Mouse (Mus musculus): ENCODE results near the gene Prkaa2. TPM values are rescaled to one million over a fixed set of nuclear protein-coding genes. Genes with fewer than 3 reads are reported as not detected.
"Not testable (repeated sequence)": the region's sequence is repeated elsewhere in the genome, so short reads cannot be mapped to it uniquely, and the experiment has no call there.

Prkaa2 gene
- polyA plus RNA-seq, 1 experiment from 2014 or later, result 0.52 TPM

DNA sequence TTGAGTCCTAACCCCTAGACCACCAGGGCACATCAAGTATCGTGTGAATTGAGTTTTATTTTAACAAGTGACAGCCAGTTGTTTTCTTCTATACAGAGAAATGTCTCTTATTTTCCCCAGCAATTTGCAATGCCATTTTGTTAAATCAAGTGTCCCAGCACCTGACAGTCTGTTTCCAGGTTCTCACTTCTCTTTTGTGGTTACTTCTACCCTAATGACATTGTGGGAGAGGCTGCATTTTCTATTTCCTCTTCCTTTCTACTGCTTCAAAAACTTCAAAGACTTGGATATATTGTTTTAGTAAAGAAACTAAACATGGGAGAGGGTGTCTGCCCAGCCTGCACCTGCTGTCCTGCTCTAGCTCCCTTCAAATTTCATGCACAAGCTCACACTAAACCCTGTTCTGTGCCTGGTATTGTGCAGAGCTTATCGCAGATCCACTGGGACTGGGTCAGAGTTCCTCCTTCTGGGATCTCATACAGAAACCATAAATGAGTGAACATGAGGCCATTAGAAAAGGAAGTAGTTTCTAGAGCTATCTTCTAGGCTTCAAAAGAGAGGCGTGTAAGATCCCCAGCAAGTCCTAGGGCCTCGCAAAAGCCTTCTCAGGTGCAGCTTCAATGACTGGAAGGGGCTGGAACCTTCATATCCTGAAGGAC lies 102.2 kb downstream of the Prkaa2 start:
- no peak for ATAC-seq (ENCODE audit: insufficient read depth)
- H3K27ac ChIP-seq (replicated peaks), result no peak overlapping the region

DNA sequence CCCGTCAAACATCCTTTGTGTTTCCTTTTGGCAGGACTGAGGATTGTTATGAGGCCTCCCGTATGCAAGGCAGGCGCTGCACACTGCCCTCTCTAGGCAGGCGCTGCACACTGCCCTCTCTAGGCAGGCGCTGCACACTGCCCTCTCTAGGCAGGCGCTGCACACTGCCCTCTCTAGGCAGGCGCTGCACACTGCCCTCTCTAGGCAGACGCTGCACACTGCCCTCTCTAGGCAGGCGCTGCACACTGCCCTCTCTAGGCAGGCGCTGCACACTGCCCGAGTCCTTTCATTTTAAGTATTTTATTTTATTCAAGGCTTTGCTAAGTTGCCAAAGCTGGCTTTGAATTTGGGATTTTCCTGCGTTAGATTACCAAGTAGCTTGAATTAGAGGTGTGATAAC lies 105.0 kb downstream of the Prkaa2 start:
- H3K9me3 ChIP-seq (replicated peaks); H3K36me3 ChIP-seq (replicated peaks); H3K9ac ChIP-seq; ATAC-seq (ENCODE audit: insufficient read depth); H3K4me2 ChIP-seq; H3K4me1 ChIP-seq (replicated peaks); H3K27me3 ChIP-seq; H3K27ac ChIP-seq (replicated peaks); H3K4me3 ChIP-seq (replicated peaks): not testable (repeated sequence)
- 66% methylated on average over 12 of the region's 12 CpGs for WGBS (ENCODE audit: insufficient replicate concordance)

More for the DNA sequence above, 102.2 kb downstream of the Prkaa2 start:
- Histone ChIP-seq H3K4me2 (no peak overlapping the region), H3K4me3 (replicated peaks) (no peak overlapping the region), H3K36me3 (replicated peaks) (no peaks in the 10 kb centered on the region), H3K4me1 (replicated peaks) (no peaks in the 10 kb centered on the region), H3K9ac (no peak overlapping the region), H3K9me3 (replicated peaks) (no peaks in the 10 kb centered on the region), H3K27me3 (no peaks in the 10 kb centered on the region)
- 33% methylated on average over 4 of the region's 4 CpGs for WGBS (ENCODE audit: insufficient replicate concordance)

DNA sequence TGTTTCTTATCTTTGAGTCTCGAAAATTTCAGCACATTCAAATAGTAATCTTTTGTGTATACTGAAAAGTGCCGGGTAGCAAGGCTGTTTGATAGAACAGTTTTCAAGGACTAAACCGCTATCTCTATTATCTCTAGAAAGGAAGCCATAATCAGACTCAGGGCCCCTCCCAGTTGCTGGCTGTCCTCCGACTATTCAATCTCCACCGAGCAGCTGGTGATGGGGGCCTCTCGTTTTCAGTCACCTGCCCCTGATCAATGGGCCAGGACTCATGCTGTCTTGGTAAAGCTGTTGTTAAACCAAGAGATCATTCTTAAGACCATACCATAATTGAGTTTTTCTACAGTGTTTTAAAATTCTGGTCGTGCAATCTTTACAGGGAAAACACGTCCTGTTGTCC lies 105.6 kb downstream of the Prkaa2 start:
- H3K4me1 ChIP-seq (replicated peaks), result no peaks in the 10 kb centered on the region
- H3K27ac ChIP-seq (replicated peaks), result no peak overlapping the region
- no peak for ATAC-seq (ENCODE audit: insufficient read depth)
- H3K4me3 ChIP-seq (replicated peaks), result no peak overlapping the region
- no peak overlapping the region for H3K9ac ChIP-seq
- no peak overlapping the region for H3K4me2 ChIP-seq
- no peaks in the 10 kb centered on the region for H3K27me3 ChIP-seq
- no peaks in the 10 kb centered on the region for H3K36me3 ChIP-seq (replicated peaks)
- WGBS (ENCODE audit: insufficient replicate concordance), result 39% methylated on average over 8 of the region's 8 CpGs
- H3K9me3 ChIP-seq (replicated peaks), result no peaks in the 10 kb centered on the region

DNA sequence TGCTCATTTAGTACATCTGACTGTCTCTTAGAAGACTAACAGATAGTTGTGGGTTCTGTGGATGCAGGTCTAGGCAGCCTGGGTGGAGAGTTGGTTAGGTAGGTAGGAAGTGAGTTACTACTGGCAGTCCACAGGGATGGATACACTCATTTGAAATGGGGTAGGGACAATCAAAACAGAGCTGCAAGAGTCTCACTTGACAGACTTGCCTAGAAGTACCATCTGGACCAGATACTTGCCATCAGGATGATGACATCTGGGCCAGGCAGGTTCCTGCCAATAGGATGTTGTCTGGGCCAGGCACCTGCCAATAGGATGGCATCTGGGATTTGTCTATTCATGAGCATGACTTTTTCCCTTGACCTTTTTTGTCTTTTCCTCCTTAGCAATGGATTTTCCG lies 108.0 kb downstream of the Prkaa2 start:
- no peaks in the 10 kb centered on the region for H3K27me3 ChIP-seq
- no peak for ATAC-seq (ENCODE audit: insufficient read depth)
- no peak overlapping the region for H3K4me3 ChIP-seq (replicated peaks)
- no peaks in the 10 kb centered on the region for H3K4me1 ChIP-seq (replicated peaks)
- no peak overlapping the region for H3K4me2 ChIP-seq
- WGBS (ENCODE audit: insufficient replicate concordance), result 46% methylated on average over 1 of the region's 1 CpGs
- no peaks in the 10 kb centered on the region for H3K36me3 ChIP-seq (replicated peaks)
- no peak overlapping the region for H3K9ac ChIP-seq
- H3K27ac ChIP-seq (replicated peaks), result no peak overlapping the region
- no peaks in the 10 kb centered on the region for H3K9me3 ChIP-seq (replicated peaks)

DNA sequence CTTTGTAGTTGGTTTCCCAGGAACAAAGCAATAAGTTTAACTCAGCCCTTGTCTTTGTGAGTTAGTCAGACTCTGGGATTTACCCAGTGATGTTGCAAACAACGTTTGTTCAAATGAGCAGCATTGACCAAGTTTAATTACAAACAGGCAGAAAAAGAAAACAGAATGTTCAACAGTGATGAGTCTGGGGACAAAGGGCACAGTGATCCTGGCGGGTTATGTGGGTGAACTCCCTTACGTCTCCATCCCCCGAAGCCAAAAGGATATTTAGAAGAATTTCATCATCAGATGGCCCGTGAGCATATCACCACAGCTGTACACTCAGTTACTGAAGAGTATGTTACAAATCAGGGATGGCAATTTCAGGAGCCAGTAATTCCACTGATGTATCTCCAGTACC lies 110.0 kb downstream of the Prkaa2 start:
- Histone ChIP-seq H3K4me1 (replicated peaks) (no peaks in the 10 kb centered on the region), H3K9ac (no peak overlapping the region), H3K4me2 (no peak overlapping the region), H3K9me3 (replicated peaks) (no peaks in the 10 kb centered on the region), H3K27me3 (no peaks in the 10 kb centered on the region), H3K4me3 (replicated peaks) (no peak overlapping the region), H3K36me3 (replicated peaks) (no peaks in the 10 kb centered on the region), H3K27ac (replicated peaks) (no peak overlapping the region)
- 55% methylated on average over 5 of the region's 5 CpGs for WGBS (ENCODE audit: insufficient replicate concordance)
- no peak for ATAC-seq (ENCODE audit: insufficient read depth)

DNA sequence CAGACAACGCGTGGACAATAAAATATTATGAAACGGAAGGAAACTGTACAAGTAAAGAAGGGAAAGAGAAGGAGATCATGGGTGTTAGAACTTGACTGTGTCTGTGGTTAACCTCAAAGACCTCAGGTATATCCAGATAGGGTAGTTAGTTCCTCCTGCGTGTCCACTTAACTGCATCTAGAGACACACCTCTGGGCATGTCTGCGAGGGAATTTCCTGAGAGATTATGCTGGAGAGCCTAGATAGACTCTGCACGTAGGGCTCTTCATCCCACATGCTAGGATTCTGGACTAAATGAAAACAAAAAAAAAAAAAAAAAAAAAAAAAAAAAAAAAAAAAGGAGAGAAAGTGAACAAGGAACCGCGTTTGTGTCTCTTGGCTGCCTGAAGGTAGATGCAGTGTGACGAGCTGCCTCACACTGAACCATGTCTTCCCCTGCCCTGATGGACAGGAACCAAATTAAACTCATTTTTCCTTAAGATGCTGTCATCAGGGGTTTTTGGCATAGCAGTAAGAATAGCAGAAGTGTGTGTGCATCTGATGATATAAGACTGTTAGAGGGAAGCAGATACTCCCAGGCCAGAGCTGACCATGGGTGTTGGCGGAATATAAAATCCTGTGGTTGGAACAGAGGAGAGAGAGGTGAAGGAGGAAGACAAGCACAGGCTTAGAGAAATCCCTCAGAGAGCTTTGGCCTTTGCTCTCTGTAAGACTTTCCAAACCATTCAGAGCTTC lies 116.4 kb downstream of the Prkaa2 start:
- Histone ChIP-seq H3K9me3 (replicated peaks) (no peaks in the 10 kb centered on the region), H3K4me3 (replicated peaks) (no peak overlapping the region), H3K27me3 (no peaks in the 10 kb centered on the region), H3K4me1 (replicated peaks) (no peaks in the 10 kb centered on the region), H3K9ac (no peak overlapping the region), H3K27ac (replicated peaks) (no peak overlapping the region), H3K36me3 (replicated peaks) (no peaks in the 10 kb centered on the region), H3K4me2 (no peak overlapping the region)
- WGBS (ENCODE audit: insufficient replicate concordance), result 14% methylated on average over 10 of the region's 10 CpGs
- no peak for ATAC-seq (ENCODE audit: insufficient read depth)

DNA sequence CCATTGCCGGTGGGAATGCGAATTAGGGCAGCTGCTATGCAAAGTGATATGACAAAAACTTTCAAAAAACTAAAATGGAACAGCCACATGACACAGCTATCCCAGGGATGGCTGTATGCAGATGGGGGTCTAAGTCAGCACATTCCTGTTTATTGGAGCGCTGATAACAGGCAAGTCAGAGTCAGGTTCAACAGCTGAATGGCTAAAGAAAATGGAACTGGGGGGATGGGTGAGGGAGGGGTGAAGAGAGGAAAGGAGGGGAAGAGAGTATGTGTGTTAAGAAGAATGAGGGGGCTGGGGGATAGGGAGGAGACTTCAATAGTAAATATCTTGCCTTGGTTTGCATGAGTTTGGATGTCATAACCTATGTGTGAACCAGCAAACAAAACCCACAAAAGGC lies 117.4 kb downstream of the Prkaa2 start:
- Histone ChIP-seq H3K4me3 (replicated peaks) (no peak overlapping the region), H3K4me1 (replicated peaks) (no peaks in the 10 kb centered on the region), H3K27ac (replicated peaks) (no peak overlapping the region), H3K4me2 (no peak overlapping the region), H3K9ac (no peak overlapping the region), H3K27me3 (no peaks in the 10 kb centered on the region), H3K9me3 (replicated peaks) (no peaks in the 10 kb centered on the region), H3K36me3 (replicated peaks) (no peaks in the 10 kb centered on the region)
- 68% methylated on average over 3 of the region's 3 CpGs for WGBS (ENCODE audit: insufficient replicate concordance)
- ATAC-seq (ENCODE audit: insufficient read depth), result no peak

DNA sequence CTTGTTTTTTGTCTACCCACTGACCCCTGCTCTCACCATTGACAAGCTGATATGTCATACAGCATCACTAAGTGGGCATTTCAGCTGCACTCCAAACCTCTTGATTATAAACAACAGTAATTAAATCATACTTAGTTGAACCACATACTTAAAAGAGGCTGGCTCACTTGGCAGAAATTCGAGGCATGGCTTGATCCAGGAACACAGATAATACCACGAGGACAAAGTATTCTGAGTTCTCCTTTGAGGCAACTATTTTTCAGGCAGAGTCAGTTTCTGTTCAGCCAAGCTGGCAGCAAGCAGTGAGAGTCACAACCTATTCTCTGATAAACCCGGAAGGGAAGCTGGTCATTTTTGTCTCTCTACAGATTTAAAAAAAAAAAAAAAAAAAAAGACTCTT lies 119.0 kb downstream of the Prkaa2 start:
- ATAC-seq (ENCODE audit: insufficient read depth), result no peak
- 44% methylated on average over 3 of the region's 3 CpGs for WGBS (ENCODE audit: insufficient replicate concordance)
- Histone ChIP-seq H3K4me3 (replicated peaks) (no peak overlapping the region), H3K27ac (replicated peaks) (no peak overlapping the region), H3K27me3 (no peaks in the 10 kb centered on the region), H3K9me3 (replicated peaks) (no peaks in the 10 kb centered on the region), H3K9ac (no peak overlapping the region), H3K4me1 (replicated peaks) (no peaks in the 10 kb centered on the region), H3K36me3 (replicated peaks) (no peaks in the 10 kb centered on the region), H3K4me2 (no peak overlapping the region)

DNA sequence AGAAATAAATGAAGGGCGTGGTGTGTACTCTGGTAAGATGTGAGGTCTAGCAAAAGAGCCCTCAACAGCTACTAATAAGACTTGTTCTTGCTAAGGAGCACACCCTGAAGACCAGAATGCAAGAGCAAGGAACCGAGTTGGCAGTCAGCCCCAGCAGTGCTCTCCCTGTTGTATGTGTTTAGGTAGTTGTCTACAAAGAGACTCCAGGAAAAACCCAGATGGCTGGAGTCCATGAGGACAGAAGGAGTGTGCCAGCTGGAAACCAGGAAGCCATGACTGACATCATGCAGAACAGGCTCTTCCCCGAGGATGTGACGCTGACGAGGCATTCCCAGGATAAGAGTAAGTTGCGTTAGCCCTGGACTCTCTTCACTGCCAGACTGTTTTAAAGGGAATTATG lies 119.7 kb downstream of the Prkaa2 start:
- Histone ChIP-seq H3K27me3 (no peaks in the 10 kb centered on the region), H3K9me3 (replicated peaks) (no peaks in the 10 kb centered on the region), H3K27ac (replicated peaks) (no peak overlapping the region), H3K4me1 (replicated peaks) (no peaks in the 10 kb centered on the region), H3K4me2 (no peak overlapping the region), H3K36me3 (replicated peaks) (no peaks in the 10 kb centered on the region), H3K4me3 (replicated peaks) (no peak overlapping the region), H3K9ac (no peak overlapping the region)
- no peak for ATAC-seq (ENCODE audit: insufficient read depth)
- 64% methylated on average over 6 of the region's 6 CpGs for WGBS (ENCODE audit: insufficient replicate concordance)

DNA sequence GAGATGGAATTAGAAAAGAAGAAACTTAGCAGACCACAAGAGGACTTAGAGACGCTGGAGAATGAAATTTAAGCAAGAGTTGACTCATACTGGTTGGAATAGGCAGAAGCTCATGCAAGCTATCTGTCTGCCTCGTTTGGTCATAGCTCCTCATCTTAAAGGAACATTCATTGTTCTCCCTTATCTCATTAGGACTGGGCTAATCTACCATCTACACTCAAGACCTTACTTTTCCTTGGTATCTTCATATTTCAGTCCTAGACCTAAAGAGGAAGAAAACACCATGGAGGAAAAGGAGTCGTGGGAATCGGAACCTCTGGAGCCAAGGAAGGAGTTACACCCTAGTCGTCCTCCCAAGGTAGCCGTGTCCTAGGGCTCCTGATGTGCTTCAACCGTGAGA lies 121.0 kb downstream of the Prkaa2 start:
- WGBS (ENCODE audit: insufficient replicate concordance), result 60% methylated on average over 7 of the region's 7 CpGs
- Histone ChIP-seq H3K4me2 (no peak overlapping the region), H3K9ac (no peak overlapping the region), H3K9me3 (replicated peaks) (no peaks in the 10 kb centered on the region), H3K27me3 (no peaks in the 10 kb centered on the region), H3K27ac (replicated peaks) (no peak overlapping the region), H3K4me1 (replicated peaks) (no peaks in the 10 kb centered on the region), H3K36me3 (replicated peaks) (no peaks in the 10 kb centered on the region), H3K4me3 (replicated peaks) (no peak overlapping the region)
- ATAC-seq (ENCODE audit: insufficient read depth), result no peak

DNA sequence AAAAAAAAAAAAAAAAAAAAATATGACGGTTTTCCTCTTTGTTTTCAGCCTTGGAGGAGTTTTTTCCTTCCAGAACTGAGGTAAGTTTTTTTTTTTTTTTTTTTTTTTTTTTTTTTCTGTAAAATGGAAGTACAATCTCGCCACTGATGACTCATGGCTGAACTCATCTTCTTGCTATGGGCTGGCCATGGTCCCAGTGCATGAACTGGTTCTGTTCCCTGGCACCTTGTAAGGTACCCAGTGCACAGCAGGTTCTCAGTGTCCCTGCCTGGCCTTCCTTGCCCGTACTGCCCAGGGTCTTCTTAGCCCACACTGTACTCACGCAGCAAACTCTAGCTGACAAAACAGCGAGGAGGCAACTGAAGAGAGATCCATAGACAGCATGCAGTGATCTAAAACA lies 121.6 kb downstream of the Prkaa2 start:
- no peak overlapping the region for H3K4me2 ChIP-seq
- H3K9ac ChIP-seq, result no peak overlapping the region
- H3K36me3 ChIP-seq (replicated peaks), result no peaks in the 10 kb centered on the region
- no peaks in the 10 kb centered on the region for H3K27me3 ChIP-seq
- no peaks in the 10 kb centered on the region for H3K9me3 ChIP-seq (replicated peaks)
- 58% methylated on average over 5 of the region's 5 CpGs for WGBS (ENCODE audit: insufficient replicate concordance)
- H3K27ac ChIP-seq (replicated peaks), result no peak overlapping the region
- H3K4me1 ChIP-seq (replicated peaks), result no peaks in the 10 kb centered on the region
- no peak for ATAC-seq (ENCODE audit: insufficient read depth)
- H3K4me3 ChIP-seq (replicated peaks), result no peak overlapping the region

DNA sequence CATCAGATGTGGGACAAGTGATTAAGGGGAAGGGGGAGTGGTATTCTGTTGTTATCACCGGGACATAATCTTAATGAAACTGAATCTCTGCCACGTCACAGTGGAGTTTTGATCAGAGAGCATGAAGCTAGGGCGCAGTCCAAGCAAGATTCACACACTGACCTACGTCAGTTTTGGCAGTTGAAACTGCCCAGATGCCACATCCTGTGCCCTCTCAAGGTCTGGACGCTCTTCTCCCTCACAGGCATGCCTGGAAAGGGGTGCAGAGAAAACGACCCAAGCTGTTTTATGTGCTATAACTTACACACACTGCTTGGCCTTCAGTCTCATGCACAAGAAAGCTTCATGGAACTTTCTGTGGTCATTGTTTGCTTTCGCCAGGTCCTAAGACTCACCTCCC lies 122.1 kb downstream of the Prkaa2 start:
- H3K36me3 ChIP-seq (replicated peaks), result no peaks in the 10 kb centered on the region
- H3K4me1 ChIP-seq (replicated peaks), result no peaks in the 10 kb centered on the region
- H3K4me2 ChIP-seq, result no peak overlapping the region
- 60% methylated on average over 7 of the region's 7 CpGs for WGBS (ENCODE audit: insufficient replicate concordance)
- H3K9ac ChIP-seq, result no peak overlapping the region
- no peaks in the 10 kb centered on the region for H3K27me3 ChIP-seq
- no peak overlapping the region for H3K4me3 ChIP-seq (replicated peaks)
- H3K27ac ChIP-seq (replicated peaks), result no peak overlapping the region
- no peak for ATAC-seq (ENCODE audit: insufficient read depth)
- H3K9me3 ChIP-seq (replicated peaks), result no peaks in the 10 kb centered on the region
